Mouse (Mus musculus) heart, postnatal 0 days (tissue): Measurements from ENCODE around the gene Icos. TPM values are rescaled to one million over a fixed set of nuclear protein-coding genes. Genes with fewer than 3 reads are reported as not detected.
A peak's percentile ranks its signal among the peaks of the same experiment; 100 is the strongest.

Experiments
- ATAC-seq: fragments of 200-750 bp; cut with Nextera tagmentation; 2 replicates; pipeline ENCODE4 v1.8.0; 2017; ENCODE audit warnings: low read depth, moderate number of reproducible peaks, moderate library complexity; ENCODE audit not compliant: insufficient read depth
- DNase-seq: peaks from one replicate; pipeline ENCODE4 v3.0.0-alpha.2; 2016; ENCODE audit warnings: low spot score
- H3K27ac ChIP-seq: fragments of 300-500 bp; sonication (generic); 2 replicates; pipeline ENCODE4 v1.5.1; 2014; ENCODE audit warnings: low read depth, mild to moderate bottlenecking
- H3K27me3 ChIP-seq: fragments of 300-500 bp; sonication (generic); 2 replicates; pipeline ENCODE4 v1.6.1; 2014; ENCODE audit warnings: low read length, mixed read lengths; ENCODE audit not compliant: control insufficient read depth, insufficient read depth
- H3K36me3 ChIP-seq: fragments of 300-500 bp; sonication (generic); replicated peaks from 2 replicates; pipeline ENCODE4 v1.6.1; 2014; ENCODE audit warnings: low read length, mixed read lengths; ENCODE audit not compliant: control insufficient read depth, insufficient read depth
- H3K4me1 ChIP-seq: fragments of 300-500 bp; sonication (generic); 2 replicates; pipeline ENCODE4 v1.6.1; 2014; ENCODE audit warnings: antibody characterized with exemption; ENCODE audit not compliant: control insufficient read depth, insufficient read depth
- H3K4me2 ChIP-seq: fragments of 300-500 bp; sonication (generic); 2 replicates; pipeline ENCODE4 v1.6.1; 2014; ENCODE audit warnings: low read depth, mild to moderate bottlenecking, low read length, moderate library complexity
- H3K4me3 ChIP-seq: fragments of 300-500 bp; sonication (generic); 2 replicates; pipeline ENCODE4 v1.5.1; 2014; ENCODE audit warnings: low read depth, low read length
- H3K9ac ChIP-seq: fragments of 300-500 bp; sonication (generic); replicated peaks from 2 replicates; pipeline ENCODE4 v1.6.1; 2014; ENCODE audit warnings: low read depth, low read length, mixed read lengths
- H3K9me3 ChIP-seq: fragments of 300-500 bp; sonication (generic); replicated peaks from 2 replicates; pipeline ENCODE4 v1.6.1; 2016; ENCODE audit warnings: low read length; ENCODE audit not compliant: control insufficient read depth
- CTCF ChIP-seq: IDR thresholded peaks from 2 replicates; pipeline ENCODE4 v1.5.1; 2016; ENCODE audit warnings: antibody characterized with exemption, control low read depth, low read depth
- EP300 ChIP-seq: IDR thresholded peaks from 2 replicates; pipeline ENCODE4 v1.6.1; 2016; ENCODE audit warnings: antibody characterized with exemption, low read depth
- WGBS: fragments of 180-500 bp; shearing (Covaris S2); extraction: QIAGEN DNeasy Blood & Tissue Kit; methylation state at CpG from one replicate; pipeline ENCODE4 v1.1.7; 2014; 5-methylcytosine and 5-hydroxymethylcytosine counted together
- polyA plus RNA-seq: library from polyadenylated mRNA; unstranded; fragments of >200 nt; fragmentation: Nextera tagmentation; extraction: Ambion mirVana; gene quantifications from 2 replicates; pipeline ENCODE4 v1.2.1, GENCODE M21; 2015
- total RNA-seq: library from RNA; depleted of rRNA; stranded (reverse); fragments of >200 nt; gene quantifications from 2 replicates; pipeline ENCODE4 v1.2.3, GENCODE M21; 2014; ENCODE audit warnings: low replicate concordance; rRNA removed

Gene Icos
- total and polyA plus RNA-seq, 2 experiments from 2014 or later = 0.19 to 0.38 TPM

GRCm38 (mm10) chr1:61038223-61038622, 60.5 kb downstream of the Icos start:
- H3K27me3 ChIP-seq = no peaks in the 10 kb centered on the region
- ATAC-seq (0 out of 2 replicates have a peak, but pooled peaks have one; percentile 33), DNase-seq (peak; percentile 17)
- no peak overlapping the region for H3K4me2 ChIP-seq
- TF ChIP-seq CTCF (no peak), EP300 (no peak)
- H3K36me3 ChIP-seq = no peaks in the 10 kb centered on the region
- H3K4me3 ChIP-seq = no peak overlapping the region
- WGBS = 62% methylated on average over 4 of the region's 4 CpGs
- H3K9me3 ChIP-seq = no peaks in the 10 kb centered on the region
- H3K9ac ChIP-seq = no peak overlapping the region
- no peak overlapping the region for H3K27ac ChIP-seq
- H3K4me1 ChIP-seq = 0 out of 2 replicates have a peak, but pooled peaks cover 2% of the 10 kb centered on the region

- TF ChIP-seq EP300 (no peak), CTCF (no peak)
- H3K4me1 ChIP-seq = 0 out of 2 replicates have a peak, but pooled peaks cover 5% of the 10 kb centered on the region
- no peaks in the 10 kb centered on the region for H3K27me3 ChIP-seq
- H3K9ac ChIP-seq = no peak overlapping the region
- no peaks in the 10 kb centered on the region for H3K9me3 ChIP-seq
- no peak overlapping the region for H3K27ac ChIP-seq
- no peak overlapping the region for H3K4me3 ChIP-seq
- no peak for DNase-seq
- H3K36me3 ChIP-seq = no peaks in the 10 kb centered on the region
- WGBS = 30% methylated on average over 4 of the region's 4 CpGs
- ATAC-seq = no peak
- no peak overlapping the region for H3K4me2 ChIP-seq
Observed at GRCm38 (mm10) chr1:61039310-61039709, 61.6 kb downstream of the Icos start.

- ATAC-seq (no peak), DNase-seq (no peak)
- H3K9ac ChIP-seq = no peak overlapping the region
- 0 out of 2 replicates have a peak, but pooled peaks cover 5% of the 10 kb centered on the region for H3K4me1 ChIP-seq
- TF ChIP-seq CTCF (no peak), EP300 (no peak)
- 90% methylated on average over 4 of the region's 4 CpGs for WGBS
- no peak overlapping the region for H3K27ac ChIP-seq
- H3K36me3 ChIP-seq = no peaks in the 10 kb centered on the region
- no peak overlapping the region for H3K4me2 ChIP-seq
- no peak overlapping the region for H3K4me3 ChIP-seq
- no peaks in the 10 kb centered on the region for H3K9me3 ChIP-seq
- H3K27me3 ChIP-seq = no peaks in the 10 kb centered on the region
Observed at GRCm38 (mm10) chr1:61040401-61040800, 62.7 kb downstream of the Icos start.

- WGBS = 69% methylated on average over 2 of the region's 2 CpGs
- ATAC-seq (no peak), DNase-seq (no peak)
- Histone ChIP-seq H3K36me3 (no peaks in the 10 kb centered on the region), H3K9me3 (no peaks in the 10 kb centered on the region), H3K4me1 (0 out of 2 replicates have a peak, but pooled peaks cover 5% of the 10 kb centered on the region), H3K4me2 (no peak overlapping the region), H3K9ac (no peak overlapping the region), H3K27me3 (no peaks in the 10 kb centered on the region), H3K4me3 (no peak overlapping the region), H3K27ac (no peak overlapping the region)
- TF ChIP-seq EP300 (no peak), CTCF (no peak)
Observed at GRCm38 (mm10) chr1:61042842-61043241, 65.1 kb downstream of the Icos start.

- H3K9me3 ChIP-seq = no peaks in the 10 kb centered on the region
- DNase-seq = no peak
- no peak overlapping the region for H3K4me3 ChIP-seq
- 0 out of 2 replicates have a peak, but pooled peaks cover 5% of the 10 kb centered on the region for H3K4me1 ChIP-seq
- H3K36me3 ChIP-seq = no peaks in the 10 kb centered on the region
- ATAC-seq = no peak
- H3K27me3 ChIP-seq = no peaks in the 10 kb centered on the region
- 80% methylated on average over 3 of the region's 3 CpGs for WGBS
- H3K9ac ChIP-seq = no peak overlapping the region
- H3K27ac ChIP-seq = no peak overlapping the region
- TF ChIP-seq CTCF (no peak), EP300 (no peak)
- H3K4me2 ChIP-seq = no peak overlapping the region
Observed at GRCm38 (mm10) chr1:61046055-61046705, 68.5 kb downstream of the Icos start.

- TF ChIP-seq CTCF (no peak), EP300 (no peak)
- Histone ChIP-seq H3K9ac (no peak overlapping the region), H3K4me3 (no peak overlapping the region), H3K9me3 (no peaks in the 10 kb centered on the region), H3K27ac (no peak overlapping the region), H3K4me2 (no peak overlapping the region), H3K27me3 (no peaks in the 10 kb centered on the region), H3K4me1 (0 out of 2 replicates have a peak, but pooled peaks cover 5% of the 10 kb centered on the region), H3K36me3 (no peaks in the 10 kb centered on the region)
- WGBS = 74% methylated on average over 3 of the region's 3 CpGs
- DNase-seq (no peak), ATAC-seq (no peak)
Observed at GRCm38 (mm10) chr1:61047336-61047735, 69.6 kb downstream of the Icos start.

Other genes starting within 250 kb of the Icos start
- 0.19 TPM in 1 of 2 replicates, not detected in the other for gene Ctla4, start 90.9 kb upstream of the Icos start, total RNA-seq
- not detected in 2 replicates for gene Ctla4, start 90.9 kb upstream of the Icos start, polyA plus RNA-seq